Mouse (Mus musculus) E14TG2a.4 (cell line): Measurements from ENCODE around the gene Rdh8.

Experiments
- H3K27me3 ChIP-seq: 2 replicates; pipeline ENCODE4 v1.6.1; 2014; ENCODE audit warnings: low read length, control low read depth; ENCODE audit not compliant: insufficient read depth
- H3K36me3 ChIP-seq: 2 replicates; pipeline ENCODE4 v1.6.1; 2014; ENCODE audit warnings: low read length, control low read depth; ENCODE audit not compliant: insufficient read depth
- H3K4me1 ChIP-seq: replicated peaks from 2 replicates; pipeline ENCODE4 v1.6.1; 2014; ENCODE audit warnings: low read depth, low read length, control low read depth
- H3K4me3 ChIP-seq: replicated peaks from 2 replicates; pipeline ENCODE4 v1.5.1; 2014; ENCODE audit warnings: mild to moderate bottlenecking, low read length
- H3K9me3 ChIP-seq: 2 replicates; pipeline ENCODE4 v1.6.1; 2014; ENCODE audit warnings: low read length, control low read depth
- CTCF ChIP-seq: conservative IDR thresholded peaks from 2 replicates; pipeline ENCODE4 v1.5.1; 2014; ENCODE audit warnings: low read length
- NANOG ChIP-seq: IDR thresholded peaks from 2 replicates; pipeline ENCODE4 v1.6.1; 2014; ENCODE audit warnings: borderline replicate concordance, low read length, mixed read lengths
- POU5F1 ChIP-seq: IDR thresholded peaks from 2 replicates; pipeline ENCODE4 v1.6.1; 2014; ENCODE audit warnings: low read length, borderline replicate concordance

The Rdh8 gene

GRCm38 (mm10) chr9:20842670-20843069 lies 24.4 kb downstream of the Rdh8 start:
- no peaks in the 10 kb centered on the region for H3K9me3 ChIP-seq
- H3K27me3 ChIP-seq, result peaks cover 5% of the 10 kb centered on the region; the same call in 1 of the 2 replicates
- no peak overlapping the region for H3K4me3 ChIP-seq
- H3K36me3 ChIP-seq, result no peaks in the 10 kb centered on the region
- TF ChIP-seq POU5F1 (no peak), CTCF (peak; percentile 79), NANOG (no peak)
- 0 out of 2 replicates have a peak, but pooled peaks cover 3% of the 10 kb centered on the region for H3K4me1 ChIP-seq

GRCm38 (mm10) chr9:20850179-20850578 lies 31.9 kb downstream of the Rdh8 start:
- H3K27me3 ChIP-seq, result peaks cover 9% of the 10 kb centered on the region
- H3K4me1 ChIP-seq, result peaks cover 9% of the 10 kb centered on the region
- TF ChIP-seq CTCF (peak; percentile 31), POU5F1 (no peak)
- H3K4me3 ChIP-seq, result no peak overlapping the region
- H3K36me3 ChIP-seq, result no peaks in the 10 kb centered on the region
- no peaks in the 10 kb centered on the region for H3K9me3 ChIP-seq

- TF ChIP-seq CTCF, result no peak
- no peak for TF ChIP-seq POU5F1
- no peak for TF ChIP-seq NANOG
- Histone ChIP-seq H3K27me3 (peaks cover 35% of the 10 kb centered on the region), H3K9me3 (no peaks in the 10 kb centered on the region), H3K4me3 (no peak overlapping the region), H3K4me1 (peaks cover 11% of the 10 kb centered on the region), H3K36me3 (no peaks in the 10 kb centered on the region)
Measured at GRCm38 (mm10) chr9:20857131-20857530, 38.8 kb downstream of the Rdh8 start.

- Histone ChIP-seq H3K9me3 (no peaks in the 10 kb centered on the region), H3K27me3 (peaks cover 34% of the 10 kb centered on the region), H3K4me3 (no peak overlapping the region), H3K4me1 (peaks cover 9% of the 10 kb centered on the region), H3K36me3 (no peaks in the 10 kb centered on the region)
- TF ChIP-seq POU5F1 (no peak), NANOG (no peak), CTCF (no peak)
Measured at GRCm38 (mm10) chr9:20859926-20860325, 41.6 kb downstream of the Rdh8 start.

GRCm38 (mm10) chr9:20861821-20862220 lies 43.5 kb downstream of the Rdh8 start:
- peaks cover 33% of the 10 kb centered on the region for H3K27me3 ChIP-seq
- peak; percentile 74 for TF ChIP-seq CTCF
- TF ChIP-seq NANOG, result no peak
- H3K4me3 ChIP-seq, result no peak overlapping the region
- H3K9me3 ChIP-seq, result no peaks in the 10 kb centered on the region
- no peaks in the 10 kb centered on the region for H3K36me3 ChIP-seq
- peaks cover 9% of the 10 kb centered on the region for H3K4me1 ChIP-seq

- Histone ChIP-seq H3K4me1 (peaks cover 9% of the 10 kb centered on the region), H3K9me3 (no peaks in the 10 kb centered on the region), H3K36me3 (no peaks in the 10 kb centered on the region), H3K27me3 (peaks cover 36% of the 10 kb centered on the region), H3K4me3 (no peak overlapping the region)
- TF ChIP-seq POU5F1 (no peak), CTCF (no peak), NANOG (no peak)
Measured at GRCm38 (mm10) chr9:20862225-20862624, 43.9 kb downstream of the Rdh8 start.

- Histone ChIP-seq H3K27me3 (peaks cover 33% of the 10 kb centered on the region), H3K4me1 (peaks cover 31% of the 10 kb centered on the region), H3K4me3 (no peak overlapping the region), H3K9me3 (no peaks in the 10 kb centered on the region), H3K36me3 (peaks cover 25% of the 10 kb centered on the region)
- TF ChIP-seq NANOG, result no peak
- TF ChIP-seq CTCF, result no peak
- TF ChIP-seq POU5F1, result no peak
Measured at GRCm38 (mm10) chr9:20866879-20867278, 48.6 kb downstream of the Rdh8 start.

- TF ChIP-seq CTCF (no peak), NANOG (no peak)
- Histone ChIP-seq H3K27me3 (peaks cover 33% of the 10 kb centered on the region), H3K36me3 (peaks cover 41% of the 10 kb centered on the region), H3K4me1 (peaks cover 29% of the 10 kb centered on the region), H3K4me3 (peak within 1 kb of the TSS; percentile 84), H3K9me3 (no peaks in the 10 kb centered on the region)
Measured at GRCm38 (mm10) chr9:20868448-20869001, 50.2 kb downstream of the Rdh8 start, which contains the start of gene A230050P20Rik. Gene A230050P20Rik, plus strand, starts transcription at chr9:20868642.

GRCm38 (mm10) chr9:20869246-20869645 lies 50.9 kb downstream of the Rdh8 start:
- peaks cover 48% of the 10 kb centered on the region for H3K36me3 ChIP-seq
- no peak for TF ChIP-seq CTCF
- no peak for TF ChIP-seq NANOG
- no peak for TF ChIP-seq POU5F1

More at GRCm38 (mm10) chr9:20869246-20869645, 50.9 kb downstream of the Rdh8 start:
- Histone ChIP-seq H3K27me3 (peaks cover 33% of the 10 kb centered on the region), H3K9me3 (no peaks in the 10 kb centered on the region), H3K4me1 (peaks cover 30% of the 10 kb centered on the region), H3K4me3 (peak overlapping the region; percentile 84)
